Comparison of ENCODE assay signal across 8 mouse cellular contexts in genomic region chr9:16502673-16503343, GRCm38 (mm10). TPM values are rescaled to one million over a fixed set of nuclear protein-coding genes. Genes with fewer than 3 reads are reported as not detected.
DNase-seq lines count a peak whose midpoint lies in the region; ATAC-seq and TF ChIP-seq lines count a peak whose summit lies in the region.

No protein-coding gene starts in this region.

- no peak for ATAC-seq in heart, embryonic 15.5 days (replicated peaks; ENCODE audit: insufficient number of reproducible peaks, insufficient read depth, low FRiP score, low read depth)
- ATAC-seq in limb, embryonic 15.5 days (ENCODE audit: insufficient number of reproducible peaks, low FRiP score, low TSS enrichment, low read depth), result no peak
- no peak for ATAC-seq in stomach, embryonic 15.5 days (ENCODE audit: insufficient read depth, low FRiP score, low read depth)

- intact Hi-C loops in heart, postnatal 36 days (cut with DNase I), result loop anchor here (10.0 kb wide), 2 partner anchors 578 to 818 kb away; no protein-coding TSS in a partner anchor

- H3K9me3 ChIP-seq in heart, embryonic 15.5 days (replicated peaks), result no peaks in the 10 kb centered on the region
- no peaks in the 10 kb centered on the region for H3K9me3 ChIP-seq in limb, embryonic 15.5 days
- H3K9me3 ChIP-seq in stomach, embryonic 15.5 days, result no peaks in the 10 kb centered on the region

- H3K4me1 ChIP-seq in heart, embryonic 15.5 days (replicated peaks), result peaks cover 17% of the 10 kb centered on the region
- peaks cover 32% of the 10 kb centered on the region for H3K4me1 ChIP-seq in limb, embryonic 15.5 days
- peaks cover 13% of the 10 kb centered on the region; the same call in 1 of the 2 replicates for H3K4me1 ChIP-seq in stomach, embryonic 15.5 days

- no peak for TF ChIP-seq CTCF in brain, embryonic 14.5 days (IDR thresholded peaks at IDR 0.05; ENCODE audit: borderline replicate concordance, extremely low read depth, insufficient read depth, insufficient read length)

- peak overlapping the region; percentile 74 for H3K27ac ChIP-seq in heart, embryonic 15.5 days
- H3K27ac ChIP-seq in limb, embryonic 15.5 days, result peak overlapping the region; percentile 79; the same call in 1 of the 2 replicates
- H3K27ac ChIP-seq in stomach, embryonic 15.5 days, result no peak overlapping the region

- DNase-seq in heart, postnatal 36 days, result no peak
- DNase-seq in brain, embryonic 14.5 days (ENCODE audit: low read depth), result peak; percentile 40
- DNase-seq in frontal cortex, adult 2 months (ENCODE audit: extremely low spot score in 1 of 2, low spot score in 1 of 2), result peak; percentile 42 to 67
- no peak for DNase-seq in thymus, postnatal 10 days (ENCODE audit: low spot score in 2 of 2)
- no peak for DNase-seq in adrenal gland, adult 18-20 months (ENCODE audit: low spot score in 2 of 2)

- H3K4me3 ChIP-seq in heart, embryonic 15.5 days, result peak overlapping the region; percentile 63
- H3K4me3 ChIP-seq in limb, embryonic 15.5 days, result peak overlapping the region; percentile 60
- H3K4me3 ChIP-seq in stomach, embryonic 15.5 days (replicated peaks), result peak overlapping the region; percentile 55

- peak overlapping the region; percentile 57; the same call in 1 of the 2 replicates for H3K9ac ChIP-seq in heart, embryonic 15.5 days
- H3K9ac ChIP-seq in limb, embryonic 15.5 days, result no peak overlapping the region
- no peak overlapping the region for H3K9ac ChIP-seq in stomach, embryonic 15.5 days

- no peaks in the 10 kb centered on the region for H3K36me3 ChIP-seq in heart, embryonic 15.5 days
- H3K36me3 ChIP-seq in limb, embryonic 15.5 days, result no peaks in the 10 kb centered on the region
- no peaks in the 10 kb centered on the region for H3K36me3 ChIP-seq in stomach, embryonic 15.5 days

- 11% methylated on average over 13 of the region's 13 CpGs for WGBS in heart, embryonic 15.5 days
- WGBS in limb, embryonic 15.5 days, result 9% methylated on average over 13 of the region's 13 CpGs
- 15% methylated on average over 13 of the region's 13 CpGs for WGBS in stomach, embryonic 15.5 days

- H3K27me3 ChIP-seq in heart, embryonic 15.5 days, result peaks cover 20% of the 10 kb centered on the region
- H3K27me3 ChIP-seq in limb, embryonic 15.5 days, result peaks cover 17% of the 10 kb centered on the region
- H3K27me3 ChIP-seq in stomach, embryonic 15.5 days (replicated peaks), result peaks cover 19% of the 10 kb centered on the region

- peak overlapping the region; percentile 95 for H3K4me2 ChIP-seq in heart, embryonic 15.5 days
- H3K4me2 ChIP-seq in limb, embryonic 15.5 days, result peak overlapping the region; percentile 98
- H3K4me2 ChIP-seq in stomach, embryonic 15.5 days, result peak overlapping the region; percentile 95

- no peak for TF ChIP-seq POLR2A in brain, embryonic 14.5 days (IDR thresholded peaks at IDR 0.05; ENCODE audit: borderline replicate concordance, extremely low read depth, insufficient read depth, insufficient read length, poor library complexity, severe bottlenecking)

RNA-seq across cellular contexts. Expression of gene Fat3, which starts 1.7 kb away (rescaled TPM):
- polyA plus RNA-seq in heart, embryonic 15.5 days (2015; fragmentation: Nextera tagmentation; extraction: Ambion mirVana), result 0.77 and 1.0 TPM in 2 replicates
- under 1 TPM; 0.47 to 0.65 TPM for total RNA-seq in heart, postnatal 36 days (2021)
- 31.5 and 42.0 TPM in 2 replicates for polyA plus RNA-seq in brain, embryonic 14.5 days (2012; rRNA removed)
- polyA plus RNA-seq in frontal cortex, adult 2 months (2012; rRNA removed), result 36.8 and 39.0 TPM in 2 replicates
- 2.1 and 2.6 TPM in 2 replicates for polyA plus RNA-seq in limb, embryonic 15.5 days (2015; fragmentation: Nextera tagmentation; extraction: Ambion mirVana)
- polyA plus RNA-seq in stomach, embryonic 15.5 days (2015; fragmentation: Nextera tagmentation; extraction: Ambion mirVana), result 1.1 and 1.2 TPM in 2 replicates
- total RNA-seq in adrenal gland, adult 18-20 months (2021), result 1 to 10 TPM; 1.9 to 2.1 TPM

Comparison
In these comparisons a context has a peak if more than half of its experiments do, and no peak if none do; other contexts are left out.
1. DNase-seq: peak in brain, embryonic 14.5 days (single experiment) and frontal cortex, adult 2 months (2 of 2); none in heart, postnatal 36 days (0 of 2), thymus, postnatal 10 days (0 of 2) and adrenal gland, adult 18-20 months (0 of 2).
2. Peak in every context shown above with its lines, with median percentiles within 50 percentile points of each other: H3K4me2 ChIP-seq and H3K4me3 ChIP-seq.